Mouse (Mus musculus): ENCODE data around the gene Plcxd2. TPM values are rescaled to one million over a fixed set of nuclear protein-coding genes. Genes with fewer than 3 reads are reported as not detected.

Gene Plcxd2
- polyA plus RNA-seq, 1 experiment from 2014 or later, result 0.49 TPM

DNA sequence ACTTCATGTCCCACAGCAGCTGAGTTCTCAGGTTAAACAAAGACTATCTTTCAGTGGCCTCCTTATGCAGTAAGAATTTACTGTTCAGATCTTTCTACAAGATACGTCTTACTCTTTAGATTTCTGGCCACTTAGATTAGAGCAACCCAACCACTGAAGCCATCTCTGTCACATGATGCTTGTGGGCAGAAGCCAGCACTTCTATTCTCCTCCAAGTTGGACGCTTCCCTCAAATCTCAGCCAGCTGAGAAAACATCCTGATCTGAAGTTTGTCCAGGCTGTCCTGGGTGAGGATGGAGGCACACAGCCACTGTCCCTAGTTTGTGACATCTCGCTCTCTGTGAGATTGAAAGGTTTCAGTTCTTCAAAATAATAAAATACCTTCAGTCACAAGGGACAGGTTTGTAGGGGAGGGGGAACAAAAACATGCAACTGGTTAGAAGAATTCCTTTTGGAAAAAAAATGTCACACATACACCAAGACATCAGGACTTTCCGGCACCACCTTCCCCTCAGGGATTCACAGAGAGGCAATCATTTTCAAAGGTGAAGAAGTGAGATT is 53.5 kb downstream of the Plcxd2 start:
- H3K27ac ChIP-seq (ENCODE audit: low read depth, low read length), result no peak overlapping the region
- no peaks in the 10 kb centered on the region for H3K27me3 ChIP-seq (ENCODE audit: control insufficient read depth, insufficient read depth, low read length)
- ATAC-seq (replicated peaks; ENCODE audit: insufficient number of reproducible peaks, low FRiP score, low TSS enrichment), result no peak
- no peak overlapping the region for H3K9ac ChIP-seq (ENCODE audit: low read depth, low read length)
- WGBS (ENCODE audit: insufficient replicate concordance), result 62% methylated on average over 4 of the region's 4 CpGs
- no peak overlapping the region for H3K4me3 ChIP-seq (ENCODE audit: low read depth, low read length)
- no peaks in the 10 kb centered on the region for H3K4me1 ChIP-seq (ENCODE audit: control insufficient read depth, insufficient read depth, low read length)
- H3K9me3 ChIP-seq (replicated peaks; ENCODE audit: control insufficient read depth, low read length), result no peaks in the 10 kb centered on the region
- H3K4me2 ChIP-seq, result no peak overlapping the region
- H3K36me3 ChIP-seq (ENCODE audit: control insufficient read depth, insufficient read depth, low read length), result no peaks in the 10 kb centered on the region

GRCm38 (mm10) chr16:45953394-45953793 is 56.6 kb downstream of the Plcxd2 start, which contains the start of gene Phldb2:
TSS of gene Phldb2 (minus strand) at chr16:45953598.
- ATAC-seq (replicated peaks; ENCODE audit: insufficient number of reproducible peaks, low FRiP score, low TSS enrichment), result no peak

GRCm38 (mm10) chr16:45952501-45952900 is 57.5 kb downstream of the Plcxd2 start:
- ATAC-seq (replicated peaks; ENCODE audit: insufficient number of reproducible peaks, low FRiP score, low TSS enrichment), result no peak

More at GRCm38 (mm10) chr16:45953394-45953793, 56.6 kb downstream of the Plcxd2 start, which contains the start of gene Phldb2:
- Histone ChIP-seq H3K9ac (ENCODE audit: low read depth, low read length) (no peak within 1 kb of the TSS), H3K9me3 (replicated peaks; ENCODE audit: control insufficient read depth, low read length) (no peaks in the 10 kb centered on the region), H3K27me3 (ENCODE audit: control insufficient read depth, insufficient read depth, low read length) (no peaks in the 10 kb centered on the region), H3K4me1 (ENCODE audit: control insufficient read depth, insufficient read depth, low read length) (no peaks in the 10 kb centered on the region), H3K4me2 (no peak within 1 kb of the TSS), H3K4me3 (ENCODE audit: low read depth, low read length) (no peak within 1 kb of the TSS), H3K36me3 (ENCODE audit: control insufficient read depth, insufficient read depth, low read length) (no peaks in the 10 kb centered on the region), H3K27ac (ENCODE audit: low read depth, low read length) (no peak within 1 kb of the TSS)
- WGBS (ENCODE audit: insufficient replicate concordance), result 41% methylated on average over 4 of the region's 4 CpGs

DNA sequence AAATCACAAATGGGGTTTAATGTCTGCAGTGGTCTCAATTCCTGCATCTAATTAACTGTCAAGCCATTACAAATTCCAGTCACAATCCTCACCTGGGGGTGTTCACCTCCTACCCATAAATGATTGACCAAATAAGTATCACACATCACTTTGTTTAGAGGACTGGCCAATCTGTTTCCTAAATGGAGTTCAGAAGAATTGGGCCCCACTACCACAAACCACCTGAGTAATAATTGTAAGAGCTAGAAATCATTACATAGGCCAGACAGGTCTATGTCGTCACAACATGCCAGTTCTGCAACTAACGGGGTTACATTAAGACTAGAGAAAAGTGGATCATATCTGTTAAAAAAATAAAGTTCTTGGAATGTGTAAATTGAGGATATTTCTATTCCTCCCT is 58.0 kb downstream of the Plcxd2 start:
- ATAC-seq (replicated peaks; ENCODE audit: insufficient number of reproducible peaks, low FRiP score, low TSS enrichment), result no peak
- no peak overlapping the region for H3K4me3 ChIP-seq (ENCODE audit: low read depth, low read length)

More at GRCm38 (mm10) chr16:45952501-45952900, 57.5 kb downstream of the Plcxd2 start:
- Histone ChIP-seq H3K27ac (ENCODE audit: low read depth, low read length) (no peak overlapping the region), H3K4me2 (no peak overlapping the region), H3K9me3 (replicated peaks; ENCODE audit: control insufficient read depth, low read length) (no peaks in the 10 kb centered on the region), H3K9ac (ENCODE audit: low read depth, low read length) (no peak overlapping the region), H3K36me3 (ENCODE audit: control insufficient read depth, insufficient read depth, low read length) (no peaks in the 10 kb centered on the region), H3K27me3 (ENCODE audit: control insufficient read depth, insufficient read depth, low read length) (no peaks in the 10 kb centered on the region), H3K4me3 (ENCODE audit: low read depth, low read length) (no peak overlapping the region), H3K4me1 (ENCODE audit: control insufficient read depth, insufficient read depth, low read length) (no peaks in the 10 kb centered on the region)
- WGBS (ENCODE audit: insufficient replicate concordance), result 42% methylated on average over 5 of the region's 5 CpGs

DNA sequence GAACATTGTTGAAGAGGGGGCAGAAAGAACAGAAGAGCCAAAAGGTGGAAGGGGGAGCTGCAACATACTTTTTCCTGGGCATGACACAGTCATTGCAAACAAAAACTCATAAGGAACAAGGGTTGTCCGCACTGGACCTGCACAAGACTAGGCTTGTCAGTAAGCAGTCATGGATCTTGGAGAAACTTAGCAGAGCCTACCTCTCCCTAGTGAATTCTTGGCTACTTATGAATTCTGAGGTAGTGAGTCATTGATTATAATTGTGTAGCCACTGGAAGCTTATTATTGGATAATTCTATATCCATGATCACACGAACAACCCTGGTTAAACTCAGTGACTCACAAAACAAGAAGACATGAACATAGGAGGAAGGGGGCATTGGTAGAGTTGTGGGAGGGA is 63.7 kb downstream of the Plcxd2 start:
- Histone ChIP-seq H3K9me3 (replicated peaks; ENCODE audit: control insufficient read depth, low read length) (no peaks in the 10 kb centered on the region), H3K4me2 (no peak overlapping the region), H3K36me3 (ENCODE audit: control insufficient read depth, insufficient read depth, low read length) (no peaks in the 10 kb centered on the region), H3K27me3 (ENCODE audit: control insufficient read depth, insufficient read depth, low read length) (no peaks in the 10 kb centered on the region), H3K4me1 (ENCODE audit: control insufficient read depth, insufficient read depth, low read length) (no peaks in the 10 kb centered on the region), H3K4me3 (ENCODE audit: low read depth, low read length) (no peak overlapping the region), H3K27ac (ENCODE audit: low read depth, low read length) (no peak overlapping the region), H3K9ac (ENCODE audit: low read depth, low read length) (no peak overlapping the region)
- WGBS (ENCODE audit: insufficient replicate concordance), result 87% methylated on average over 2 of the region's 2 CpGs
- ATAC-seq (replicated peaks; ENCODE audit: insufficient number of reproducible peaks, low FRiP score, low TSS enrichment), result no peak

More for the DNA sequence above, 58.0 kb downstream of the Plcxd2 start:
- Histone ChIP-seq H3K4me1 (ENCODE audit: control insufficient read depth, insufficient read depth, low read length) (no peaks in the 10 kb centered on the region), H3K9me3 (replicated peaks; ENCODE audit: control insufficient read depth, low read length) (no peaks in the 10 kb centered on the region), H3K27me3 (ENCODE audit: control insufficient read depth, insufficient read depth, low read length) (no peaks in the 10 kb centered on the region), H3K36me3 (ENCODE audit: control insufficient read depth, insufficient read depth, low read length) (no peaks in the 10 kb centered on the region), H3K4me2 (no peak overlapping the region), H3K27ac (ENCODE audit: low read depth, low read length) (no peak overlapping the region), H3K9ac (ENCODE audit: low read depth, low read length) (no peak overlapping the region)
- 65% methylated on average over 2 of the region's 2 CpGs for WGBS (ENCODE audit: insufficient replicate concordance)

DNA sequence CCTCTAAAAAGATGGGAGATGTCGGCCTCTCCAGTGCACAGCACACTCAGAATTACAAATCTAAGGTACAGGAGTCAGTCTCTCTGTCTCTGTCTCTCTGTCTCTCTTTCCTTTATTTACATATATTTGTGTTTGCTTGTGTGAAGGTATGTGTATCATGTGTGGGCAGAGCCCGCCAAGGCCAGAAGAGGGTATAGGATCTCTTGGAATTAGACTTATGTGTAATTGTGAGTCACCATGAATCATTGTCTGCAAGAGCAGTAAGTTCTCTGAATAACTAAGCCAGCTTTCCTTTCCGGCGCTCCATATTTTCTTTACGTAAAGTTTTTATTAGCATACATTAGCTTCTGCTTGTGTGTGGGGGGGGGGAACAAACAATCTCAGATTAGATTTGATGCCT is 64.4 kb downstream of the Plcxd2 start:
- no peak for ATAC-seq (replicated peaks; ENCODE audit: insufficient number of reproducible peaks, low FRiP score, low TSS enrichment)
- H3K4me3 ChIP-seq (ENCODE audit: low read depth, low read length), result no peak overlapping the region

GRCm38 (mm10) chr16:45945174-45945631 is 64.8 kb downstream of the Plcxd2 start:
- Histone ChIP-seq H3K9me3 (replicated peaks; ENCODE audit: control insufficient read depth, low read length) (no peaks in the 10 kb centered on the region), H3K4me2 (no peak overlapping the region), H3K4me3 (ENCODE audit: low read depth, low read length) (no peak overlapping the region), H3K36me3 (ENCODE audit: control insufficient read depth, insufficient read depth, low read length) (no peaks in the 10 kb centered on the region), H3K9ac (ENCODE audit: low read depth, low read length) (no peak overlapping the region), H3K27me3 (ENCODE audit: control insufficient read depth, insufficient read depth, low read length) (no peaks in the 10 kb centered on the region), H3K4me1 (ENCODE audit: control insufficient read depth, insufficient read depth, low read length) (no peaks in the 10 kb centered on the region), H3K27ac (ENCODE audit: low read depth, low read length) (no peak overlapping the region)
- ATAC-seq (replicated peaks; ENCODE audit: insufficient number of reproducible peaks, low FRiP score, low TSS enrichment), result no peak
- WGBS (ENCODE audit: insufficient replicate concordance), result 55% methylated on average over 11 of the region's 11 CpGs

More for the DNA sequence above, 64.4 kb downstream of the Plcxd2 start:
- Histone ChIP-seq H3K27me3 (ENCODE audit: control insufficient read depth, insufficient read depth, low read length) (no peaks in the 10 kb centered on the region), H3K9ac (ENCODE audit: low read depth, low read length) (no peak overlapping the region), H3K9me3 (replicated peaks; ENCODE audit: control insufficient read depth, low read length) (no peaks in the 10 kb centered on the region), H3K27ac (ENCODE audit: low read depth, low read length) (no peak overlapping the region), H3K4me1 (ENCODE audit: control insufficient read depth, insufficient read depth, low read length) (no peaks in the 10 kb centered on the region), H3K36me3 (ENCODE audit: control insufficient read depth, insufficient read depth, low read length) (no peaks in the 10 kb centered on the region), H3K4me2 (no peak overlapping the region)
- WGBS (ENCODE audit: insufficient replicate concordance), result 84% methylated on average over 5 of the region's 5 CpGs

- no peak overlapping the region for H3K4me3 ChIP-seq (ENCODE audit: low read depth, low read length)
- no peaks in the 10 kb centered on the region for H3K27me3 ChIP-seq (ENCODE audit: control insufficient read depth, insufficient read depth, low read length)
- no peaks in the 10 kb centered on the region for H3K9me3 ChIP-seq (replicated peaks; ENCODE audit: control insufficient read depth, low read length)
- H3K4me1 ChIP-seq (ENCODE audit: control insufficient read depth, insufficient read depth, low read length), result no peaks in the 10 kb centered on the region
- no peak overlapping the region for H3K27ac ChIP-seq (ENCODE audit: low read depth, low read length)
- ATAC-seq (replicated peaks; ENCODE audit: insufficient number of reproducible peaks, low FRiP score, low TSS enrichment), result no peak
- H3K36me3 ChIP-seq (ENCODE audit: control insufficient read depth, insufficient read depth, low read length), result no peaks in the 10 kb centered on the region
- H3K9ac ChIP-seq (ENCODE audit: low read depth, low read length), result no peak overlapping the region
- no peak overlapping the region for H3K4me2 ChIP-seq
- 72% methylated on average over 8 of the region's 8 CpGs for WGBS (ENCODE audit: insufficient replicate concordance)
Measured at GRCm38 (mm10) chr16:45942169-45942891, 67.7 kb downstream of the Plcxd2 start.

Data from heart, embryonic 11.5 days (tissue).